Mouse (Mus musculus) heart, embryonic 16.5 days (tissue): Measurements from ENCODE around the gene Negr1. TPM values are rescaled to one million over a fixed set of nuclear protein-coding genes. Genes with fewer than 3 reads are reported as not detected.
A peak's percentile ranks its signal among the peaks of the same experiment; 100 is the strongest.

ENCODE experiments used
- ATAC-seq: fragments of 200-750 bp; cut with Nextera tagmentation; replicated peaks from 2 replicates; pipeline ENCODE4 v1.8.0; 2017; ENCODE audit warnings: moderate number of reproducible peaks; ENCODE audit not compliant: insufficient read depth, low FRiP score; ENCODE audit errors: extremely low read depth
- H3K27ac ChIP-seq: fragments of 300-500 bp; sonication (generic); 2 replicates; pipeline ENCODE4 v1.5.1; 2014; ENCODE audit warnings: mild to moderate bottlenecking, low read length, control low read depth, moderate library complexity
- H3K27me3 ChIP-seq: fragments of 300-500 bp; sonication (generic); 2 replicates; pipeline ENCODE4 v1.6.1; 2014; ENCODE audit warnings: low read length, mixed read lengths; ENCODE audit not compliant: control insufficient read depth, insufficient read depth
- H3K36me3 ChIP-seq: fragments of 300-500 bp; sonication (generic); 2 replicates; pipeline ENCODE4 v1.6.1; 2014; ENCODE audit not compliant: control insufficient read depth, insufficient read depth
- H3K4me1 ChIP-seq: fragments of 300-500 bp; sonication (generic); 2 replicates; pipeline ENCODE4 v1.6.1; 2014; ENCODE audit warnings: low read length, mixed read lengths; ENCODE audit not compliant: control insufficient read depth, insufficient read depth
- H3K4me2 ChIP-seq: fragments of 300-500 bp; sonication (generic); 2 replicates; pipeline ENCODE4 v1.6.1; 2014; ENCODE audit warnings: low read depth, mild to moderate bottlenecking, control low read depth, low read length
- H3K4me3 ChIP-seq: fragments of 300-500 bp; sonication (generic); 2 replicates; pipeline ENCODE4 v1.5.1; 2014; ENCODE audit warnings: mild to moderate bottlenecking, control low read depth, low read length
- H3K9ac ChIP-seq: fragments of 300-500 bp; sonication (generic); 2 replicates; pipeline ENCODE4 v1.6.1; 2014; ENCODE audit warnings: low read length, control low read depth
- H3K9me3 ChIP-seq: fragments of 300-500 bp; sonication (generic); replicated peaks from 2 replicates; pipeline ENCODE4 v1.6.1; 2016; ENCODE audit warnings: low read length; ENCODE audit not compliant: control insufficient read depth
- WGBS: fragments of 180-500 bp; shearing (Covaris S2); extraction: QIAGEN DNeasy Blood & Tissue Kit; methylation state at CpG from one replicate; pipeline ENCODE4 v1.1.7; 2014; 5-methylcytosine and 5-hydroxymethylcytosine counted together
- polyA plus RNA-seq: library from polyadenylated mRNA; unstranded; fragments of >200 nt; fragmentation: Nextera tagmentation; extraction: Ambion mirVana; gene quantifications from 2 replicates; pipeline ENCODE4 v1.2.1, GENCODE M21; 2015

Gene Negr1
- polyA plus RNA-seq, 1 experiment from 2014 or later, result 1.2 TPM

DNA sequence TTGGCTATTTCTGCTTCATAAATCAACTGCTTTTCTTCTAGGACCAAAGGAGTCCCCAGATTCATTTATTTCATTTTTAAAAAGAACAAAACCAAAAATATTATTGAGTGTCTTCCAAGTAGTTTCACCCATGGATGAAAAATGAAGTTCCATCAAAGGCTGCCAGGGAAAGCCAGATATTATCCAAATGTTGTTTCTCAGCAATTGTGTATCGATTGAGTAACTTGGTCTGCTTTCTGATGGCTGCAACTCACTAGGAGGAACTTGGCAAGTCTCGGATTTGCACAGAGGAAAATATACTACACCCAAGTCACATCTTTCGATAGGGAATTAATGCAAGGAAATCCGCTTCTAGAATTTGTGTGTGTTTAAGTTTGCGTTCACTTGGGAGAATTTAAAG is 363.5 kb downstream of the Negr1 start:
- 84% methylated on average over 5 of the region's 5 CpGs for WGBS
- H3K4me1 ChIP-seq, result no peaks in the 10 kb centered on the region
- no peaks in the 10 kb centered on the region for H3K9me3 ChIP-seq
- H3K27me3 ChIP-seq, result no peaks in the 10 kb centered on the region
- no peak for ATAC-seq
- no peak overlapping the region for H3K4me3 ChIP-seq
- no peak overlapping the region for H3K27ac ChIP-seq
- no peaks in the 10 kb centered on the region for H3K36me3 ChIP-seq
- H3K9ac ChIP-seq, result no peak overlapping the region
- H3K4me2 ChIP-seq, result no peak overlapping the region

DNA sequence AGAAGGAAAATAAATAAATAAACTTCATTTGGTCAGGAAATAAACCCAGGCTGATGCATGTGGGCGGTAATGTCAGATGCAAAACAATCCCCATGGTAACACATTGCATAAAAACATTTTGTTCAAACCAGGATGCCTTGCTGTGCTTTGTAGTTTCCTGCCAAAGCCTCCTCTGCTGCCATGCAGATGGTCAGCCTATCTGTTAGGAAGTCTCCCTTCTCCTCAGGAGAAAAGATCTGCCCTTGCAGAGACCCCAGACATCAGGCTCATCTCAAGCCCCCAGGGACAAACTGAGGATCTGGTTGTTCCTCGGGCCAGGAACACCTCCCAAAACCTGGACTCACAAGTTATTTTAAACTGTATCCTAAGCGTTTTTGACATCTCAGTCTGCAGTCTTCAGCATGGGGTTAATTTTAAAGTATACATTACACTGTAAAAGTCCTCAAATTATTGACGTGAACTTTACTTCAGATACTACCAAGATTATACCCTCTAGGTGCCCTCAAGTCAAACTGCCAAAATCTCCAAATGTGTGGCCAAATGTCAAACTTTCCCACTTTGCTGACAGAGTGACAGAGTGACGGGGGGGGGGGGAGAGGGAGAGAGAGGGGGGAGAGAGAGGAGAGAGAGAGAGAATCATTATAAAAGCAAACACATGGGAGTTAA is 366.9 kb downstream of the Negr1 start:
- 58% methylated on average over 5 of the region's 5 CpGs for WGBS
- no peaks in the 10 kb centered on the region for H3K36me3 ChIP-seq
- no peak overlapping the region for H3K27ac ChIP-seq
- no peak overlapping the region for H3K4me2 ChIP-seq
- no peak overlapping the region for H3K9ac ChIP-seq
- ATAC-seq, result no peak
- no peaks in the 10 kb centered on the region for H3K4me1 ChIP-seq
- no peaks in the 10 kb centered on the region for H3K9me3 ChIP-seq
- no peak overlapping the region for H3K4me3 ChIP-seq
- no peaks in the 10 kb centered on the region for H3K27me3 ChIP-seq

DNA sequence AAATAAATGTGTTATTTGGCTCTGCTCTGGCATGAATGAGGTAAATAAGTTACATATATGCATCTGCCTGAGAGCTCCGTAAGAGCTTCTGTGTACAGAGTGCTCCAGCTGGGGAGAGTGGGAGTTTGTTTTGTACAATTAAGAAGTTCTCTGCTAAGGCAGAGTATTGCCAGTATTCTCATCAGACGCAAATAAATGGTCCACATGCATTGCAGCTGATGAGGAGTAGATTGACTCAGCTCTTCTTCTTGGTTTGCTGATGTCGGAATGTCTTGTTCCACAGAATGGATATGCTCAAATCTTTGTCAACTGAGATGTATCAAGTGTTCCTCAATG is 367.4 kb downstream of the Negr1 start:
- H3K27me3 ChIP-seq, result no peaks in the 10 kb centered on the region
- no peaks in the 10 kb centered on the region for H3K36me3 ChIP-seq
- H3K9ac ChIP-seq, result no peak overlapping the region
- no peak overlapping the region for H3K4me3 ChIP-seq
- H3K9me3 ChIP-seq, result no peaks in the 10 kb centered on the region
- H3K4me1 ChIP-seq, result no peaks in the 10 kb centered on the region
- no peak overlapping the region for H3K27ac ChIP-seq
- H3K4me2 ChIP-seq, result no peak overlapping the region
- no peak for ATAC-seq
- WGBS, result 73% methylated on average over 3 of the region's 3 CpGs

DNA sequence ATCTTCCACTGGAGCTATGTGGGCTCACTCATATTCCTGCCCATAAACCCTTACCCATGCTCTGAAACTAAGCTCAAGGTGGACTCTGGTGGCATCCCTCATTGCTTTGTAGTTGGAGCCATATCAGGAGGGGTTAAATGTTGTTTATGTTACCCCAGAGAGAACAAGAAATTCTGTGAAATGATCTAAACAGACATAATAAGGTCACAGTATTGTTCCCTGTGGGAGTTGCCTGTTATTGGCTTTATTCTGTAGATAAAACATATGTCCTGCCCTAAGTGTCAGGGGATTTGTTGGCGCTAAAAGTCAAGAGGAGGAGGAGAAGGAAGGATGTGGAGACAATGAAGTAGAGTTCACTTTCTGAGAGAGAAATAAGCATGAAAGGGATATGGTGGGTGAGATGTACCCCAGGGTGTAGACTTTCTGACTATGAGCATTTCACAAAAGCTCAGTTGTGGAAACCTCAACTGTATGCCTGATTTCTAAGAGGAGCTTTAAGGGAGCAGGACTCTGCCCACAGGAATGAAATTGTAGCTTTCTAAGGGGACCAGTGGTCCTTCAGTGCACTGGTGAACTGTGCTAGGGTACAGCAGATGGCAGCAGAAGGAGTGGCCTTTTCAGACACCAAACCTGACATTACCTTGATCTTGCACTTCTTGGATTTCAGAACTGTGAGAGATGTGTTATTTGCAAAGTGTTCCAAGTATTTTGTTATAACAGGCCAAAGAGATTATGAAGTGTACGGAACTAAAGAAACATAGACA is 368.3 kb downstream of the Negr1 start:
- Histone ChIP-seq H3K4me3 (no peak overlapping the region), H3K27me3 (no peaks in the 10 kb centered on the region), H3K4me1 (no peaks in the 10 kb centered on the region), H3K27ac (no peak overlapping the region), H3K9me3 (no peaks in the 10 kb centered on the region), H3K9ac (no peak overlapping the region), H3K36me3 (no peaks in the 10 kb centered on the region), H3K4me2 (no peak overlapping the region)
- no peak for ATAC-seq
- WGBS, result 83% methylated on average over 2 of the region's 2 CpGs

DNA sequence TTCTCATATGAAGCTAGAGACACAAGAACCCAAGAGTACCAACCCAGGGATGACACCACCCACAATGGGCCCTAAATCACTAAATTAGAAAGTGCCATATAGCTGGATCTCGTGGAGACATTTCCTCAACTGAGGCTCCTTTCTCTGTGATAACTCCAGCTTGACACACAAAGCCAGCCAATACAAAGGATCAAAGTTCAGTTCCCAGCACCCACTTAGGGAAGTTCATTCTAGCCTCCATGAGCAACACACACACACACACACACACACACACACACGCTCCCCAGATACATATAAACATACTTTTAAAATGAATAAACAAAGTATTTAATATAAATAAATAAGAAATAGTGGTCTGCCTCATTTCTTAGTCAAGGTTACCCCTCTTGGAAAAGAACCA is 369.4 kb downstream of the Negr1 start:
- Histone ChIP-seq H3K36me3 (no peaks in the 10 kb centered on the region), H3K27me3 (no peaks in the 10 kb centered on the region), H3K27ac (no peak overlapping the region), H3K9ac (no peak overlapping the region), H3K4me2 (no peak overlapping the region), H3K9me3 (no peaks in the 10 kb centered on the region), H3K4me3 (no peak overlapping the region), H3K4me1 (no peaks in the 10 kb centered on the region)
- ATAC-seq, result no peak
- WGBS, result 79% methylated on average over 2 of the region's 2 CpGs

DNA sequence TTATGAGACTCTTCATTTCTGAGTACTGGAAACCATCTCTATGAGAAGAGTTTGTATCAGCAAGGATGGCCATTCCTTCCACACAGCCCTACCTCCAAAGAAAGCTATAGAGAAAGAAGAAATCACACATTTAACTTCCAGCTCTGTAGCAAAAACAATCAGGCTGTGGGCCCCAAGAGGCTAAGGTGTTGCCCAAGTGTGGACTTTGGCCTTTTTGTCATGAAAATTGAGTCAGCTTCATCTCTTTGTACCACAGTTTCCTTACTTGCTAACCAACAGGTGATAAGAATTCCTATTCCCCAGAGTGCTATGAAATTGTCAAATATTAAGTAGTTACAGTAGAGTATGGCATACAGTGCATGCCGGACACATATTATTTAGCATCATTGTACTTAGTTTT is 369.9 kb downstream of the Negr1 start:
- Histone ChIP-seq H3K36me3 (no peaks in the 10 kb centered on the region), H3K4me2 (no peak overlapping the region), H3K27ac (no peak overlapping the region), H3K9me3 (no peaks in the 10 kb centered on the region), H3K27me3 (no peaks in the 10 kb centered on the region), H3K4me1 (no peaks in the 10 kb centered on the region), H3K9ac (no peak overlapping the region), H3K4me3 (no peak overlapping the region)
- no peak for ATAC-seq
- WGBS, result 87% methylated on average over 1 of the region's 1 CpGs

DNA sequence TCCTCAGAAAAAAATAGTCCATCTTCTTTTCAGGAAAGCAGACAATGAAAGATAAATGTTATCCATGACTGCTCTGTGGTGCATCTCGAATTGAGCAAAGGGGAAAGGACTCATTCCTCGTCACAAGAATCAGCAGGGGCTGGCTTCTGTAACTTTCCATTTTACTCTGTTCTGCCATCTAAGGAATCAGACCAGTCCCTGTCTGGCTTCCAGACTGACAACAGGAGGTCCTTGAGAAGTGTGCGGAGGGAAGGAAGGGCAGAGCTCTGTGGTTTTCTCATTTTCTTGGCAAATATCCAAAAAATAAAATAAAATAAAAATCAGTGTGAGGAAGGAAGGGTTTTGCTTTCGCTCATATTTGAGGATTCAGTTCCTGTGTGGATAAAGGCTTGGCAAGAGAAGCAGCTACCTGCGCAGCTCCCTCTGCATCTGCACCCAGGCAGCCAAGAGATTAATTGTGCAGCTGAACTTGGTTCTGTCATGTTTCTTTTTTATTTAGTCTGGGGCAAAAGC is 373.2 kb downstream of the Negr1 start:
- no peak for ATAC-seq
- H3K27ac ChIP-seq, result no peak overlapping the region

DNA sequence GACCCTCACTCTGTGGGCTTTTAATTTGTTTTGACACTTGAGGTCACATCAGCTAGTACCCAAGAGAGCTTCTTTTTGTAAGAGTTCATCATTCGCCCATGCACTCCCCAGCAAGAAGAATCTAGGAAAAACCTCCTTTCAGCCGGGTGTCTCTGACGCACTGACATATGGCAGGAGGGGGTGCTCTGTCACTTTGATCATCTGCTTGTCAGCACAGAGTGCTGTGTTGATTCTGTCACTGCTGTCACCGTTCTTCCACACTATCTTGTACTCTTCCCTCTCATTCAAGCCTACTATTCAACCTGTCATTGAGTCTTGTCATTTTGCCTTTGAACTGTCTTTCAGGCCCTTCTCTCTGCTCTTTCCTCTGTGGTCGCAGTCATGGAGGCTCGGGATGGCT is 385.8 kb downstream of the Negr1 start:
- Histone ChIP-seq H3K4me2 (no peak overlapping the region), H3K36me3 (no peaks in the 10 kb centered on the region), H3K27ac (no peak overlapping the region), H3K9me3 (no peaks in the 10 kb centered on the region), H3K27me3 (no peaks in the 10 kb centered on the region), H3K4me1 (no peaks in the 10 kb centered on the region), H3K4me3 (no peak overlapping the region), H3K9ac (no peak overlapping the region)
- WGBS, result 34% methylated on average over 6 of the region's 6 CpGs
- peak; percentile 60; the same call in 1 of the 2 replicates for ATAC-seq

More for the DNA sequence above, 373.2 kb downstream of the Negr1 start:
- Histone ChIP-seq H3K9ac (no peak overlapping the region), H3K4me1 (no peaks in the 10 kb centered on the region), H3K9me3 (no peaks in the 10 kb centered on the region), H3K4me2 (no peak overlapping the region), H3K27me3 (no peaks in the 10 kb centered on the region), H3K36me3 (no peaks in the 10 kb centered on the region), H3K4me3 (no peak overlapping the region)
- WGBS, result 68% methylated on average over 5 of the region's 5 CpGs

DNA sequence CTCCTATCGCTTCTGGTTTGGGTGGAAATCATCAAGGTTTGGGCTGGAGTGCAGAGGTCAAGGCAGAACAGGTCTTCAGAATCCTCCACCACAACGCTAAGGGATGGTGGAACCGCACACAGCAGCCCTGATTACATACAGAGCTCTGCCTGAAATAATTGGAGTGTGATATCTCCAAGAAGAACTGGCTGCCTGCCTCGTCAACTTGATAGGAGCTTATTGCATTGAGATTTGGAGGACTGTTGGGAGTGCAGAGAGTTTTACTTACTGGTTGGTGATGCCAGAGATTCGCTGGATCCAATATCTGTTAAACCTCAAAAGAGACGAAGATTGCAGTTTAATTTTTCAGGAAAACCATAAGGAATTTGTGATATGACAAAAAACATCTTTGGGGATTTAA is 391.4 kb downstream of the Negr1 start:
- no peaks in the 10 kb centered on the region for H3K36me3 ChIP-seq
- no peaks in the 10 kb centered on the region for H3K27me3 ChIP-seq
- H3K9me3 ChIP-seq, result no peaks in the 10 kb centered on the region
- no peak overlapping the region for H3K9ac ChIP-seq
- WGBS, result 52% methylated on average over 6 of the region's 6 CpGs
- ATAC-seq, result no peak
- no peak overlapping the region for H3K4me2 ChIP-seq
- no peak overlapping the region for H3K4me3 ChIP-seq
- no peak overlapping the region for H3K27ac ChIP-seq
- H3K4me1 ChIP-seq, result no peaks in the 10 kb centered on the region
